Mouse (Mus musculus): Measurements from ENCODE around the gene Nol10.
"Not testable (repeated sequence)": the region's sequence is repeated elsewhere in the genome, so short reads cannot be mapped to it uniquely, and the experiment has no call there.

Gene Nol10

DNA sequence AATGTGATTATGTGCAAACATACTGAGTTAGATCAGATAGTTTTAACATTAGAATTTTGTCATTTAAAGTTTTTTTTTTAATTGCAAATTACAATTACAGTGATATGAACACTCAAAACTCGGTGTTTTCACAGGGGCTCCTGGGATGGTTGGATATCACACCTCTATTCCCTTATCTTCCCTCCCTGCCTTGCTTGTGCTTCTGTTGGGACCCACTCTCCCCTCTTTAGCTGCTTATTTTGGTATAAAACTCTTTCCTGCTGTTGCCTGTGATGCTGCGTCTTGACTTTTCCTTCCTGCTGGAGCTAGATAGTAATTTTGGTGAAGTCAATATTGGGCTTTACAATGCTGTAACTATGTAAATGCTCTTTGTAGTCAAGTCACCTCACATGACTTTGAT, 63.0 kb downstream of the Nol10 start:
- DNase-seq (ENCODE audit: low spot score), result no peak

DNA sequence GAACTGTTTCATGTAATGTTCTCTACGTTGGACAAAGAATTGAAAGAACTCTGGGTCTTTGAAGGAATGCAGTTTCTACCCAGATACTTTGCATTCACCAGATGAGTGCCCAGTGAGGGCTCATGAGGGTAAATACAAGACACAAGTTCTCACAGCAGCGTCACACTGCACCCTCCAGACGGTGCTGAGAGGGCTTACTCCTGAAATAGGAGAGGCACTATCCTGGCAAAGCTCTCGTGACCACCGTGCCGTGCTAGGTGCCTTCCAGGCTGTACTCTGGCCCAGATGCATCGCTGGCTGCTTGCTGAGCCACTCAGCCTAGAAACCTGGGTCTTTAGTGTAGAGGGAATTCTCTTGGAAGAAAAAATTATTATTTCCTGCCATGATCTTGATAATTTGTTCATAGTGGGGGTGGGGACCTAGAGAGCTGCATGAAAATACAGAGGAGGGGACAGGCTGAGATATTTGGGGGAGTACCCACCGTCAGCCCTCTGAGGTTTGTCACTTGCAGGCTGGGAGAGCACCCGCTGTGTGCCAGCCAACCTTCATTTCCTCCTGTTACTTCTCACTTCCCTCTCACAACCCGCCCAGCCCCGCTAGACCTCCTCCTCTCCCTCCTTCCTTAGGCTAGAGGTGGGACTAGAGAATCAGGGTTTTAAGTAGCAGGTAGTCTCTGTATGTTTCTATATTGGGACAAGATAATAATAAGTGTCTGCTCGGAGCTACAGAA, 63.7 kb downstream of the Nol10 start:
- DNase-seq (ENCODE audit: low spot score), result no peak

GRCm38 (mm10) chr12:17414734-17415133, 66.5 kb downstream of the Nol10 start:
- DNase-seq (ENCODE audit: low spot score), result no peak

GRCm38 (mm10) chr12:17420168-17420810, 72.0 kb downstream of the Nol10 start:
- DNase-seq (ENCODE audit: low spot score), result no peak

- DNase-seq (ENCODE audit: low spot score), result no peak
Observed at GRCm38 (mm10) chr12:17425254-17426169, 77.3 kb downstream of the Nol10 start.

- no peak for DNase-seq (ENCODE audit: low spot score)
Observed at GRCm38 (mm10) chr12:17426735-17427134, 78.5 kb downstream of the Nol10 start.

DNA sequence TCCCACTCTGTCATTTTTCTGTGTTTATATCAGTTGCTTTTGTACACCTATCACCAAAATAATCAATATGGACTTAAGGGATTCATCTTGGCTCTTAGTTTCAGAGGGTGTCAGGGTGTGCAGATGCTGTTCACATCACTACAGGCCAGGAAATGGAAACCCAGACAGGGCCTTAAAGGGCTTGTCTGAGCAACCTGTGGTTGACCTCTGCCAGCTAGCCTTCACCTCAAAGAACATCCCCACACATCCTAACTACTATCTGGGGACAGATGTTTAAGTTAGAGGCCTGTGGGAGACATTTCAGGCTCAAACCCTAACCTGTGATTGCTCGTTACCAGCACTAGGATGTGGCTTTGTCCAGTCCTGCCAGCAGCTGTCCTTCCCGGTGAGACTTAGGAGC, 82.3 kb downstream of the Nol10 start:
- no peak for DNase-seq (ENCODE audit: low spot score)

DNA sequence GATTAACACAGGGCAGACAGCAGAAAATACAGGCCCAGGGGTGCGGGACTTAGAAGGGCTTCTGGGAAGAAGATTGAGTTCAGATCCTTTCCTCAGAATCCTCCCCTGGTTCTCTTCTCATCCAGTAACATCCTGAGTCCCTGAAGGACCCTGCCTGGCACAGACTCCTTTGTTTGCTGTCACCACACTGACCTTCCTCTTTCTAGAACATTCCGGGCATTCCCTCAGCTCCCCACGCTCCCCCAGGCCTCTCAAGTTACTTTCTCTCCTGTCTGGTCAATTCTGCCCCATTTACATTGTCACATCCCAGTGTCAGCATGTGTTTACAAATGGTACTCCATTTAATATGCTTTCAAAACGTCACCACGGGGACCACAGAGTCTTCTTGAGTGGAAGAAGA, 82.9 kb downstream of the Nol10 start:
- DNase-seq (ENCODE audit: low spot score), result no peak

DNA sequence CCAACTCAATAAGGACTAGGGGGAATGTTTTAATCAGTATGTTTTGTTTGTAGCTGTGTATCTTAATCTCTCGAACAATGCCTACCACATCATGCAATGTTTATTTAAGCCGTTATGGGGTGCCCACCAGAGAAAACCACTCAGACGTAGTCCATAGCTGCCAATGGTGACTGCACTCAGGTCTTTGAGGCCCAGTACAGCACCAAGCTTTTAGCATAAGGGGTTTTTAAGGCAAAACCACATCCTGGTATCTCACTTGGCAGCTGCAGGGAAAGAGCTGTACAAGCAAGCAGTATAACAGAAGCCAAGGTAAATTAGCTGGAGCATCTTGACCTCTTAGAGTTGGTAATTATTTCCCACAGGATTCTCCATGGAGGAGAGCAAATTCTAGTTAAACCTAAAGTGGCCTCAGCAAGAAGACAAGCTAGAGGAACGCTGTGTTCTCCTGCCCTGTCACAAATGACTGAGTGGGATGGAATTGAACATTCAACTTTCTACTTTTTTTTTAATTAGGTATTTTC, 83.6 kb downstream of the Nol10 start:
- DNase-seq (ENCODE audit: low spot score), result no peak

GRCm38 (mm10) chr12:17433712-17434111, 85.5 kb downstream of the Nol10 start:
- no peak for DNase-seq (ENCODE audit: low spot score)

DNA sequence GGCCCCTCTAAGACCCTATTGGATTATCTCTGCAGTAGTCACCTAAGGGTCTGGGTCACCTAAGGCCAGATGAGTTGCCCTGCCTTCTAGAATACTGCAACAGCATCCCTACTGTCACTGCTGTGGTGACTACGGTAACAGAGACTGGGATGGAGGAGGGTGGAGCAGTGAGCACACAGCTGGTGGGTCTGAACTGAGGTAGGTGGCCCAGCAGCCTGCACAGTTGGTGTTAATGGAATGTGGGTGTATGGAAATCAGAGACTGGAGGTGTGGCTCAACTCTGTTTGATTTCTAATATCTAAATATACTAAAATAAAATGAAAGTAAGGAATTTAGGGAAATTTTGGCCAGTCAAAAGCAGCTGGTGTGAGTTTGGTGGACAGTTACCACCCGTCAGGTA, 88.2 kb downstream of the Nol10 start:
- DNase-seq (ENCODE audit: low spot score), result no peak

- DNase-seq (ENCODE audit: low spot score), result no peak
Observed at GRCm38 (mm10) chr12:17440251-17440651, 92.0 kb downstream of the Nol10 start.

DNA sequence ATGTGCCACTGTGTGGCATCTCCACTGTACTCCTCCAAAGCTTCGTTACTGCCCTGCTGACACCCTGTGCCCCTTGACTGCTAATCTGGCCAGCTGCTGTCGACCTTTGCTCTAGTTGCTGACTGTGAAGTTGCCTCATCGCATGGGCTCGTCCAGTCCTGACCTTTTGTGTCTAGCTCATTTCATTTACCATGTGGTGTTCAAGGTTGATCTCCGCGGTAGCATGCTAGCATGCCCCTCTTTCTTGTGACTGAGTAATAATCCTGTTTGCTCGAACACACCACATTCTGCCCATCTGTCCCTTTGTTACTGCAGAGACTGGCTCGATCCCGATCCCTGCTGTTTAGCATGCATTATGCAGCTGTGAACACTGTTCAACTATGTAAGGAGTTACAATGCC, 93.2 kb downstream of the Nol10 start:
- no peak for DNase-seq (ENCODE audit: low spot score)

DNA sequence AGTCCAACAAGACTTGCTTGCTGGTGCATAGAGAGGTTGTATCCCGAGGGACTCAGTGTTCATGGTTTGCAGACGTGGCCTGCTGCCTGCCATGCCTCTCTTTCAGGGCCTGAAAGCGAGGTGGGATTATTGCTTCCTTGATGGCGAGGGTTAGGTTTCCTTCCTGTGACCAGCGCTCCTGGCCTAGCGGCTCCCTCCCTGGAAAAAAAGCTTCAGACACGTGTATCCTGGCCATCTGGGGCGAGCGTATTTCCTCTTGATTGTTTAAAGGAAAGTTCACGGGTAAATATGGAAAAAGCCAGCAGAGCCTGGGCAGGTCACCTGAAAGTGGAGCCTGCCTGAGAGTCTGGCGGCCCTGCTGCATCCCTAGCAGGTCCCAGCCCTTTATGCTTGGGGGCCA, 96.1 kb downstream of the Nol10 start:
- no peak for DNase-seq (ENCODE audit: low spot score)

GRCm38 (mm10) chr12:17445251-17445650, 97.0 kb downstream of the Nol10 start:
- no peak for DNase-seq (ENCODE audit: low spot score)

GRCm38 (mm10) chr12:17448781-17449180, 100.5 kb downstream of the Nol10 start:
- no peak for DNase-seq (ENCODE audit: low spot score)

GRCm38 (mm10) chr12:17449661-17450091, 101.4 kb downstream of the Nol10 start:
- DNase-seq (ENCODE audit: low spot score), result no peak

- no peak for DNase-seq (ENCODE audit: low spot score)
Observed at GRCm38 (mm10) chr12:17450503-17450902, 102.2 kb downstream of the Nol10 start.

- no peak for DNase-seq (ENCODE audit: low spot score)
Observed at GRCm38 (mm10) chr12:17450908-17451307, 102.7 kb downstream of the Nol10 start.

GRCm38 (mm10) chr12:17452273-17452672, 104.0 kb downstream of the Nol10 start:
- DNase-seq (ENCODE audit: low spot score), result no peak

DNA sequence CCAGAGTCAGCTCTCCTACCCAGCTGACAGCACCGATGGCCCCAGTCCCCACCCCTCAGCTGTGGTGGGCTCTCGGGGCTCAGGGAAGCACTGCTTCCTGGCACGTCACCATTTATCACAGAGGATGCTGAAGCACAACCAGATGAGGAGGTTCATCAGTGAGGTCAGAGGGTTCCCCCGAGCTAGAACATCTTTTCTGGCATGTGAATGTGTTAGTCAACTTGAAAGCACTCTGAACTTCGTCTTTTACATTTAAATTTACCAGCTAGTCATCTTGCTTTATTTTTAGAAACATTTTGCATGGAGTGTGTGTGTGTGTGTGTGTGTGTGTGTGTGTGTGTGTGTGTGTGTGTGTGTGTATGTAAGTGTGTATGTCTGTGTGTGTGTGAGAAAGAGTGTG, 105.7 kb downstream of the Nol10 start:
- DNase-seq (ENCODE audit: low spot score), result no peak

DNA sequence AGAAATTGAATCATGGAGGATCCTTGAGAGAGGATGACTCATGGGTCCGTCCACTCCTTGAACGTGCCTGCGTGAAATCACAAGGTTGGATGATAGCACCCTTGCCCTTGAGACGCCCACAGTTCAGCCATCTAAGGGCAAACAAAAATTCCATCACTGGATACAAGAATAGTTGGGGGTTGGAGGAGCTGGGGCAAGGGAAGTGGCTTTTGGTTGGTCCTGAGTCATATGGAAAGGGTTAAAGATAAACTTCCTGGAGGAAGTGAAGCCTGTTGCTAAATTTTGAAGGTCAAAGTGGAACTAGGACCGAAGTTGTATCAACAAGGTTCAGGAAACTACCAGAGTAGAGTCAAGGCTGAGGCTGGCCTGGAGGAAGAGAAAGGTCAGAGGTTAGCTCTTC, 106.8 kb downstream of the Nol10 start:
- no peak for DNase-seq (ENCODE audit: low spot score)

GRCm38 (mm10) chr12:17459223-17459622, 111.0 kb downstream of the Nol10 start:
- not testable (repeated sequence) for DNase-seq (ENCODE audit: low spot score)
